Mouse (Mus musculus): ENCODE measurements at regions not wholly inside any gene's neighbourhood (a gene's known extent, or its start where the extent isn't known, plus 50 kb on each side); places are given as distances from the start of the nearest gene placed in this dataset.

- DNase-seq, result no peak
Observed at GRCm38 (mm10) chr6:80862256-80862655, 843.6 kb downstream of the Lrrtm4 start.

DNA sequence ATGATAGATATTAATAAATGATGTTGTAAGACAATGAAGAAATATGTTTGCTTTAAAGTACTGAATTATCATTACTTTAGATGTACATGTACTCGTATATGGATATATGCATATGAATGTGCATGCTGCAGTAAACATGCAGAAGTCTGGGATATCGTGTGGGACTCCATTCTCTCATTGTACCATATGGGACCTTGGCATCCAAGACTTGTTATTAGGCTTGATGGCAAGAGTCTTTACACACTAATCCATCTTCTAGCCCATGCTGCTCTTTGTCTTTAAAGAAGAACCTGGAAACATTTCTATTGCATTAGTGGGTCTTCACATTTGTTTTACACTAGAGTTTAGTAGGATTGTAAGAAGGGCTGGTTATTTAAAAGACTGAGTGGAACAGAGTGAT lies 844.1 kb downstream of the Lrrtm4 start:
- no peak for DNase-seq

DNA sequence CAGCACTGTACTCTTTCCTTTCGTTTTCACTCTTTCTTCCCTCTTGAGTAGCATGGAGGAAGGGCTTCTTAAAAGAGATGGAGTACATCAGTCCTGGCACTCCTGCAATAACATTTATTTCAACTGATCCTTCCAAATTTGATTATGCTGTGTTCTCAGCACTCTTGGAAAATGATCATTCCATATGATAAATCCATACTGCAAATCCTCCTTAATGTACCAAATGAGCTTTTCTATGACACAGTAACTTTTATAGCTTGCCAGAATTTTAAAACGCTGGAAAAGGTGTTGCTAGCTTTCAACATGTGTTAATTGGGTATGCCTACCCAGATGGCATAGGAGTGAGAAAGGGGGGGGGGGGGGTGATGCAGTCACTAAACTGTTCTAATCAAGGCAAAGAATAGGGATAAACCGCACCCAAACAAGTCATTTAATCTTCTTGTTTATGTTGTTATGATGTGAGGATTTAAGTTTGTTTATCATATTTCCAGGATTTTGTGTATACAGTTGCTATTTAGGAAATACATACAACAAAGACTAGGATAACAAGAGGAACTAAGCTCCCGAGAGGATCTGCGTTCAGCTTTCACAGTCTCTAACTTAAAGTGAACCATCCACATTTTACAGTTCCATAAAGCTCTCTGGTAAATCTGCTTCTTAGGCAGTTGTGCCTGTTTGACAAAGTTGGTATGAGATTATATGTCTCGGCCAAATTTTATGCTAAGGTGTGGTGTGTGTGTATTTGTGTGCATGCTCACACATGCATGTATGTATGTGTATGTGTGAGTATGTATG lies 847.3 kb downstream of the Lrrtm4 start:
- no peak for DNase-seq

DNA sequence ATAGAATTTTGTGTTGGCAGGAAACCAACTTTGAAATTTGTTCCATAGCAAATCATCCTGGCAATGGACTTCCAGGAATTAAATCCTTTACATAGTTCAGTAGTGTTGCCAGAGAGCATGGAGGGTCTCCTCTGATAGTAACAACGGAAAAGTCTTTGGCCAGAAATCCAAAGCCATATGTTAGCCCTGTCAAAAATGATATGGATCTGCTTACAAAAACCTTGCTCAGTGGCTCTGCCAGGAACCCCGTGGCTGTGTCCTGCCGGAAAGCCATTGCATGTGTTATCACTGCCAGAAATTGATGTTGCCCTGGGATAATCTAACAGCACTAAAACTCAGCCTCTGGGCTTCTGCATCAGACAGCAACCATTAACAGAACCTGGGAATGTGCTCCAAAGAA lies 866.7 kb downstream of the Lrrtm4 start:
- DNase-seq, result peak; percentile 56

DNA sequence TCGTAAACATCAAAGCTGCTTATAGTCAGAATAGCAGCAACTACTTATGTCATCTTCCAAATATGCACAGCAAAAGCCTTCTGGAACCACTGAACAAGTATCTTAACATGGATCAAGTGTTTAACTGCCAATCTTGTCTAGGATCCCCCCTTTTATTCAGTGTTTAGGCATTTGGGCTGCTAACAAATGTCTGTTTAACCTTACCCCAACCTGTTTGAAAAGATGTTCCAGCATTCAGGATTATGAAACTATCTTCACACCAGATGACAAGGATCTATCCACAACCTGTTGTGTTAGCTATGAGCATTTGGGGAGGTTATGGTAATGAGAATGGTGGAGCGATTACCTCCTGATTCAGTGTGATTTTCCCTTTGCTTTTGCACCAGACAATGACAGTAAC lies 886.5 kb downstream of the Lrrtm4 start:
- no peak for DNase-seq

DNA sequence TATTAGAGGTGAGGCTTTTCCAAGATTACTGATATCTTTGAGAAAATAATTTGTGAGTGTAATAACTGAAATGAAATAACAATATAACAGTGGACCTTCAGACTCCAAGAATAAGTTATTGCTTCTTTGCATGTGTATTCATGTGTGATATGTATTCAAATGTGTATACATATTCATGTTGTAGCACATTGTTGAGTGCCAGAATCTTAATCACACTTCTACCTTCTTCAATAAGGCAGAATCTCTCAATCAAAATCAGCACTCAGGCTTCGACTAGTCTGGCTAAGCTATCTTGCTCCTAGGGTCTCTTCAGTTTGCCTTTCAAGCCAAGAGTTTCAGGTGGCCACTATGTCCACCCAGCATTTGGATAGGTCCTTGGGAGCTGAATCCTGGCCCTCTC lies 911.1 kb downstream of the Lrrtm4 start:
- no peak for DNase-seq

GRCm38 (mm10) chr6:80975162-80975561 lies 948.3 kb upstream of the Gcfc2 start:
- no peak for DNase-seq

DNA sequence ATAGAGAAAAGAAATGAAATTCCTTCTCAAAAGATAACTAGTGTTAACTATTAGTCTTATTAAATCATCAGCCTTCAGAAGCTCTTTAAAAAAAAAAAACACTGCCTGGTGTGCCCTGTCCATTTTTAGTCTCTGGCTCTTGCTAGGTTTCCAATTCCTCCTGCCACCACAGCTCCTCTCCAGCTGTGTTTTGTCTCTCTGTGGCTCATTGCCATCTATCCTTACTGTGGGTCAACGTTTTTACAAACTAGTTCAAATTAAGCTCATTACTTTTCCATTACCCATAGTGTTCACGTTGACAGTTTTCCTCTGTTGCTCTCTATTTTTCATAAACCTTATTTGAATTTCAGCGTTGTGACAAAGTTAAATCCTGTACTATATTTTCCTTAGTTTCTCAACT lies 930.0 kb upstream of the Gcfc2 start:
- DNase-seq, result no peak

- DNase-seq, result no peak
Observed at GRCm38 (mm10) chr6:81024531-81024930, 898.9 kb upstream of the Gcfc2 start.

Measured in cerebellum, adult 9-11 months (tissue).